Mouse (Mus musculus): Measurements from ENCODE around the gene Pdcd2. TPM values are rescaled to one million over a fixed set of nuclear protein-coding genes. Genes with fewer than 3 reads are reported as not detected.

Gene Pdcd2
- total and polyA plus RNA-seq, 2 experiments from 2014 or later: 29.6 to 42.7 TPM

DNA sequence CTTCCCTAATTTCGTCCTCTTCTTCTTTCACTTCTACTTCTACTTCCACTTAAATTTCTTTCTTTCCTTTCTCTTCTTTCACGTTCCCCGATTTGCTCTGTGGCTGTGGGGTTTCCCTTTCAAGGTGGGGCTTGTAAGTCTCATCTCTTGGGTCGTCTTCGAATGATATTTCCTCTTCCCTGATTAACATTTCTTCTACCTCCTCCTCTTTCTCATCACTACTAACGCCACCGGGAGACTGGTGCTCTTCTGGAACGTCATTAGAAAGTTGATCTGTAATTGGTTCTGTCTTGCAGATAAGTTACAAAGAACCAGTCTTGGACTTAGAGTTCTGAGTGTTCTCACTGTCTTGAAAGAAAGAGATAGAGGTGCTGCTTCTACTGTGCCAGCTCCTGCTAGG lies 8.8 kb upstream of the Pdcd2 start:
- H3K27me3 ChIP-seq (ENCODE audit: control insufficient read depth, insufficient read depth, low read length): peaks cover 12% of the 10 kb centered on the region; the same call in 1 of the 2 replicates
- H3K9ac ChIP-seq (replicated peaks; ENCODE audit: low read depth, low read length): no peak overlapping the region
- peak overlapping the region; percentile 53 for H3K4me3 ChIP-seq (ENCODE audit: low read depth, low read length)
- H3K4me1 ChIP-seq (ENCODE audit: control insufficient read depth, insufficient read depth): peaks cover 3% of the 10 kb centered on the region; the same call in 1 of the 2 replicates
- H3K27ac ChIP-seq (ENCODE audit: low read depth): no peak overlapping the region
- H3K9me3 ChIP-seq (replicated peaks; ENCODE audit: control insufficient read depth, low read length): no peaks in the 10 kb centered on the region
- no peaks in the 10 kb centered on the region for H3K36me3 ChIP-seq (replicated peaks; ENCODE audit: control insufficient read depth, insufficient read depth, low read length)
- 16% methylated on average over 8 of the region's 8 CpGs for WGBS
- ATAC-seq (ENCODE audit: insufficient read depth, low read depth): no peak
- no peak for TF ChIP-seq EP300 (IDR thresholded peaks at IDR 0.05; ENCODE audit: low read depth)
- TF ChIP-seq CTCF (IDR thresholded peaks at IDR 0.05; ENCODE audit: low read depth): no peak
- peak overlapping the region; percentile 85 for H3K4me2 ChIP-seq (ENCODE audit: low read depth, low read length)
- DNase-seq (ENCODE audit: low spot score): no peak

DNA sequence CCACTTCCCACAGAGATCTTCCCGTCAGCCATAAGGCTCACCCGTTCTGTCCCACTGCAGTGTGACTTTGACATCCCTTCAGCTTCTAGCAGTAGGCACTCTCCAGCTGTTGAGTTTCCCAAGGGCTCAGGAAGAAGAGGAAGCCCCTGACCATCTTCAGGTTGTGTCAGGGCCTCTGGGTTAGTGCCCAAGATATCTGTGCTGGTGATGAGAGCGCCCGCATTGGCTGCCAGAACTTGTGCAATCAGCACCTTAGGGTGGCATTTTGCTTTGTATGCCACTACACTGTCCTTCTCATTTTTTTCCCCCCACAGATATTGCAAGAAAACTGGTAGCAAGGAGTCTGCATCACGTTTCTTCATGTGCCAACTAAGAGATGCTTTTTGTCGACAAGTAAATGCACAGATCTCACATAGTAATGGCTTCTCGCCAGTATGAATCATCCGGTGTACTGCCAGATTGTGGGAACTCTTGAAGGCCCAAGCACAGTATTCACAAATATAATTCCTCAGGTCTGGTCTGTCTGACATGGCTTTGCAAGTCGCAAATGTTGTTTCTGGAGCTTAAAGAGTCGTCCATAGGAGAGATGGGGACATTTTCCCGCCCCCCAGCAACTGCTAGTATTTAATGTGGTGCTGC lies 8.2 kb upstream of the Pdcd2 start:
- Histone ChIP-seq H3K36me3 (replicated peaks; ENCODE audit: control insufficient read depth, insufficient read depth, low read length) (no peaks in the 10 kb centered on the region), H3K4me3 (ENCODE audit: low read depth, low read length) (no peak overlapping the region), H3K27me3 (ENCODE audit: control insufficient read depth, insufficient read depth, low read length) (peaks cover 12% of the 10 kb centered on the region; the same call in 1 of the 2 replicates), H3K27ac (ENCODE audit: low read depth) (no peak overlapping the region), H3K9me3 (replicated peaks; ENCODE audit: control insufficient read depth, low read length) (no peaks in the 10 kb centered on the region), H3K4me2 (ENCODE audit: low read depth, low read length) (peak overlapping the region; percentile 85; the same call in 1 of the 2 replicates), H3K4me1 (ENCODE audit: control insufficient read depth, insufficient read depth) (peaks cover 3% of the 10 kb centered on the region; the same call in 1 of the 2 replicates), H3K9ac (replicated peaks; ENCODE audit: low read depth, low read length) (no peak overlapping the region)
- WGBS: 51% methylated on average over 11 of the region's 11 CpGs
- ATAC-seq (ENCODE audit: insufficient read depth, low read depth) (no peak), DNase-seq (ENCODE audit: low spot score) (no peak)
- TF ChIP-seq EP300 (IDR thresholded peaks at IDR 0.05; ENCODE audit: low read depth): no peak
- TF ChIP-seq CTCF (IDR thresholded peaks at IDR 0.05; ENCODE audit: low read depth): no peak

DNA sequence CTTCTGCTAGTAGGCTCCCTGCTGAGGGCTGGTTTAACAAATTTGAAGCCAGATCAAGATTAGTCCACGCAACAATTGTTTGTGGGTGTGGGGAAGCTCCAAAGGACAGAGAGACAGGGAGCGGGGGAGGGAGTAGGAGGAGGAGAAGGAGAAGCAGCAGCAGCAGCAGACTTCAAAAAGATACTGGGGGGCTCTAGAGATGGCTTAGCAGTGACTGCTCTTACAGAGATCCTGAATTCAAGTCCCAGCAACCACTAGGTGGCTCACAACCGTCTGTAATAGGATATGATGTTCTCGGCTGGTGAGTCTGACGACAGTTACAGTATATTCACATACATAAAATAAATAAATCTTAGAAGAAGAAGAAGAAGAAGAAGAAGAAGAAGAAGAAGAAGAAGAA lies 3.0 kb upstream of the Pdcd2 start:
- Histone ChIP-seq H3K36me3 (replicated peaks; ENCODE audit: control insufficient read depth, insufficient read depth, low read length) (0 out of 2 replicates have a peak, but pooled peaks cover 1% of the 10 kb centered on the region), H3K9me3 (replicated peaks; ENCODE audit: control insufficient read depth, low read length) (no peaks in the 10 kb centered on the region), H3K9ac (replicated peaks; ENCODE audit: low read depth, low read length) (no peak overlapping the region), H3K4me2 (ENCODE audit: low read depth, low read length) (no peak overlapping the region), H3K27me3 (ENCODE audit: control insufficient read depth, insufficient read depth, low read length) (0 out of 2 replicates have a peak, but pooled peaks cover under 1% of the 10 kb centered on the region), H3K4me3 (ENCODE audit: low read depth, low read length) (no peak overlapping the region), H3K27ac (ENCODE audit: low read depth) (no peak overlapping the region), H3K4me1 (ENCODE audit: control insufficient read depth, insufficient read depth) (peaks cover 8% of the 10 kb centered on the region)
- DNase-seq (ENCODE audit: low spot score): peak; percentile 19
- 9% methylated on average over 5 of the region's 5 CpGs for WGBS
- no peak for ATAC-seq (ENCODE audit: insufficient read depth, low read depth)
- TF ChIP-seq EP300 (IDR thresholded peaks at IDR 0.05; ENCODE audit: low read depth): no peak
- TF ChIP-seq CTCF (IDR thresholded peaks at IDR 0.05; ENCODE audit: low read depth): peak; percentile 51

DNA sequence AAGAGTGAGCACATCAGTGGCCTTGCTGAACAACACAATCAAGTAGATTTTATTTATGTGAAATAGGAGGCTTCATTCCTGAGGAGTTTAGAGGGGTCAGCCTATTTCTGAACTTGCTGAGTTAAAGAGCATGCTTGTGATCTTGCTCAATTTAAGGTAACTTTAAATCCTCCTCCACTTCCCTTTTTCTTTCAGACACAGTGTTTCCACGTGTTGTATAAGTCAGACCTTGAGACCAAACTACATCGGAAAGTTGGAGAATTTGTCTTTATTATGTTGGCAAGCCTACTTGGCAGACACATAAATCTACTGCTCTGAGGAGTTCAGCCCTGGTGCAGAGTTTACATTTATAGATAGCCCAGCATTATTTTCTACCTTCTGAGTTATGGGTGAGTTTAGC lies 1.8 kb upstream of the Pdcd2 start:
- Histone ChIP-seq H3K27me3 (ENCODE audit: control insufficient read depth, insufficient read depth, low read length) (no peaks in the 10 kb centered on the region), H3K4me2 (ENCODE audit: low read depth, low read length) (no peak overlapping the region), H3K9ac (replicated peaks; ENCODE audit: low read depth, low read length) (no peak overlapping the region), H3K4me3 (ENCODE audit: low read depth, low read length) (no peak overlapping the region), H3K27ac (ENCODE audit: low read depth) (no peak overlapping the region), H3K4me1 (ENCODE audit: control insufficient read depth, insufficient read depth) (peaks cover 8% of the 10 kb centered on the region), H3K36me3 (replicated peaks; ENCODE audit: control insufficient read depth, insufficient read depth, low read length) (peaks cover 14% of the 10 kb centered on the region), H3K9me3 (replicated peaks; ENCODE audit: control insufficient read depth, low read length) (no peaks in the 10 kb centered on the region)
- DNase-seq (ENCODE audit: low spot score) (no peak), ATAC-seq (ENCODE audit: insufficient read depth, low read depth) (no peak)
- TF ChIP-seq EP300 (IDR thresholded peaks at IDR 0.05; ENCODE audit: low read depth) (no peak), CTCF (IDR thresholded peaks at IDR 0.05; ENCODE audit: low read depth) (no peak)
- WGBS: 88% methylated on average over 2 of the region's 2 CpGs

- DNase-seq (ENCODE audit: low spot score) (no peak), ATAC-seq (ENCODE audit: insufficient read depth, low read depth) (no peak)
- Histone ChIP-seq H3K4me1 (ENCODE audit: control insufficient read depth, insufficient read depth) (peaks cover 8% of the 10 kb centered on the region), H3K27me3 (ENCODE audit: control insufficient read depth, insufficient read depth, low read length) (no peaks in the 10 kb centered on the region), H3K27ac (ENCODE audit: low read depth) (peak overlapping the region; percentile 84; the same call in 1 of the 2 replicates), H3K9me3 (replicated peaks; ENCODE audit: control insufficient read depth, low read length) (no peaks in the 10 kb centered on the region), H3K4me3 (ENCODE audit: low read depth, low read length) (peak overlapping the region; percentile 61), H3K36me3 (replicated peaks; ENCODE audit: control insufficient read depth, insufficient read depth, low read length) (peaks cover 23% of the 10 kb centered on the region), H3K4me2 (ENCODE audit: low read depth, low read length) (peak overlapping the region; percentile 82), H3K9ac (replicated peaks; ENCODE audit: low read depth, low read length) (peak overlapping the region; percentile 56)
- TF ChIP-seq EP300 (IDR thresholded peaks at IDR 0.05; ENCODE audit: low read depth): no peak
- no peak for TF ChIP-seq CTCF (IDR thresholded peaks at IDR 0.05; ENCODE audit: low read depth)
- 38% methylated on average over 3 of the region's 3 CpGs for WGBS
Measured at GRCm38 (mm10) chr17:15527811-15528136, 673 bp upstream of the Pdcd2 start.

GRCm38 (mm10) chr17:15526304-15526703 lies 797 bp downstream of the Pdcd2 start:
- H3K9me3 ChIP-seq (replicated peaks; ENCODE audit: control insufficient read depth, low read length): no peaks in the 10 kb centered on the region
- peaks cover 8% of the 10 kb centered on the region for H3K4me1 ChIP-seq (ENCODE audit: control insufficient read depth, insufficient read depth)
- WGBS: 17% methylated on average over 10 of the region's 10 CpGs
- H3K27me3 ChIP-seq (ENCODE audit: control insufficient read depth, insufficient read depth, low read length): no peaks in the 10 kb centered on the region
- H3K4me2 ChIP-seq (ENCODE audit: low read depth, low read length): peak overlapping the region; percentile 82
- H3K36me3 ChIP-seq (replicated peaks; ENCODE audit: control insufficient read depth, insufficient read depth, low read length): peaks cover 37% of the 10 kb centered on the region
- H3K27ac ChIP-seq (ENCODE audit: low read depth): 0 out of 2 replicates have a peak overlapping the region, but pooled peaks have one; percentile 1
- peak overlapping the region; percentile 56 for H3K9ac ChIP-seq (replicated peaks; ENCODE audit: low read depth, low read length)
- DNase-seq (ENCODE audit: low spot score): no peak
- ATAC-seq (ENCODE audit: insufficient read depth, low read depth): no peak
- peak overlapping the region; percentile 61 for H3K4me3 ChIP-seq (ENCODE audit: low read depth, low read length)
- TF ChIP-seq CTCF (IDR thresholded peaks at IDR 0.05; ENCODE audit: low read depth) (no peak), EP300 (IDR thresholded peaks at IDR 0.05; ENCODE audit: low read depth) (no peak)
